ENCODE assay signal across 21 mouse cellular contexts in the genomic region with DNA sequence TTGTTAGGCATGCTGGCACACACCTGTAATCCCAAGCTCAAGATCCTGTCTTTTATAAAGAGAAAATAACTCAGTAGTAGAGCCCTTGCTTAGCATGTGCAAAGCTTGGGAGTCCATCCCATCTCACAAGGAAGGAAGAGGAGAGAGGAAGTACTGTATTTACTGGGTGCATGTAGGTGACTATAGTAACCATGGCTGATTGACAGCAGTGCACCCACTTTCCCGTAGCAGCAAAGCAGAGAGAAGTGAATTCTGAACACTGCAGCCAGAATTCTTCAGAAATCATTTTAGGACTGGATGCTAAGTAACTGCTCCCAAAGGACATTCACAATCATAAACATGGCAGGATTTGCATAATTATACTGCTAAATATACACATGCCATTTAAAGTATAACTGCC.
"Had no signal": no experiment of that assay in that cellular context is flagged by ENCODE, and none has a peak within 500 bp of the region (broad histone marks: within the 10 kb centered on the region; RNA-seq: fewer than 3 reads in every experiment).

No protein-coding gene starts in this region.

- H3K4me1 ChIP-seq: limb, embryonic 12.5 days; limb, embryonic 15.5 days; neural tube, embryonic 13.5 days; stomach, embryonic 15.5 days had no signal

- H3K9me3 ChIP-seq: limb, embryonic 12.5 days; limb, embryonic 15.5 days; midbrain, embryonic 13.5 days; neural tube, embryonic 13.5 days; stomach, embryonic 15.5 days had no signal

- H3K36me3 ChIP-seq: limb, embryonic 12.5 days; limb, embryonic 15.5 days; midbrain, embryonic 13.5 days; neural tube, embryonic 13.5 days had no signal

- H3K4me3 ChIP-seq: left cerebral cortex, adult 2 months; limb, embryonic 12.5 days; limb, embryonic 15.5 days; midbrain, embryonic 13.5 days; myocyte; neural tube, embryonic 13.5 days; stomach, embryonic 15.5 days had no signal

- H3K27me3 ChIP-seq: limb, embryonic 12.5 days; limb, embryonic 15.5 days; midbrain, embryonic 13.5 days; neural tube, embryonic 13.5 days; stomach, embryonic 15.5 days had no signal

- ATAC-seq: intestine, postnatal 0 days; liver, postnatal 0 days; midbrain, embryonic 13.5 days had no signal

- H3K27ac ChIP-seq: kidney, postnatal 0 days; limb, embryonic 12.5 days; limb, embryonic 15.5 days; liver, embryonic 14.5 days; macrophage; midbrain, embryonic 13.5 days; neural tube, embryonic 13.5 days; stomach, embryonic 15.5 days had no signal

- H3K9ac ChIP-seq: limb, embryonic 12.5 days; limb, embryonic 15.5 days; liver, embryonic 14.5 days; liver, postnatal 0 days; lung, embryonic 14.5 days; midbrain, embryonic 13.5 days; neural tube, embryonic 13.5 days; stomach, embryonic 15.5 days had no signal

- H3K4me2 ChIP-seq: limb, embryonic 12.5 days; limb, embryonic 15.5 days; liver, embryonic 11.5 days; lung, embryonic 14.5 days; midbrain, embryonic 13.5 days; neural tube, embryonic 13.5 days; stomach, embryonic 15.5 days had no signal

- DNase-seq: kidney, adult 2 months; kidney, postnatal 25 days; layer of hippocampus, postnatal 36 days; liver, postnatal 0 days; lung, embryonic 14.5 days; retina, postnatal 1 day; right cerebral cortex, postnatal 25 days; spleen, adult 18-20 months; thymus, postnatal 25 days had no signal
